In genomic region chr4:135317539-135317938, GRCm38 (mm10) we compare ENCODE assay signal across 9 mouse cellular contexts. TPM values are rescaled to one million over a fixed set of nuclear protein-coding genes. Genes with fewer than 3 reads are reported as not detected.
DNase-seq lines count a peak whose midpoint lies in the region; ATAC-seq lines count a peak whose summit lies in the region.
"Had no signal": no experiment of that assay in that cellular context is flagged by ENCODE, and none has a peak within 500 bp of the region (broad histone marks: within the 10 kb centered on the region; RNA-seq: fewer than 3 reads in every experiment).

No protein-coding gene starts in this region.

- no peak overlapping the region for H3K27ac ChIP-seq in forebrain, embryonic 16.5 days (ENCODE audit: low read length)
- H3K27ac ChIP-seq in forebrain, embryonic 13.5 days: no peak overlapping the region
- no peak overlapping the region for H3K27ac ChIP-seq in hindbrain, embryonic 13.5 days
- H3K27ac ChIP-seq in hindbrain, embryonic 10.5 days: no peak overlapping the region
- peak overlapping the region; percentile 39; the same call in 1 of the 2 replicates for H3K27ac ChIP-seq in midbrain, embryonic 13.5 days
- H3K27ac ChIP-seq in midbrain, embryonic 11.5 days (ENCODE audit: low read depth, low read length): no peak overlapping the region
- H3K27ac ChIP-seq: embryonic facial prominence, embryonic 12.5 days had no signal

- no peak for DNase-seq in hindbrain, embryonic 10.5 days (ENCODE audit: low spot score)
- DNase-seq in midbrain, embryonic 11.5 days (ENCODE audit: low spot score, missing footprints): no peak
- no peak for DNase-seq in right cerebral cortex, adult 18-20 months

- no peaks in the 10 kb centered on the region for H3K4me1 ChIP-seq in forebrain, embryonic 16.5 days (replicated peaks; ENCODE audit: control insufficient read depth, insufficient read depth, low read length)
- no peaks in the 10 kb centered on the region for H3K4me1 ChIP-seq in forebrain, embryonic 13.5 days
- H3K4me1 ChIP-seq in hindbrain, embryonic 13.5 days (replicated peaks): peaks cover 13% of the 10 kb centered on the region
- peaks cover 13% of the 10 kb centered on the region for H3K4me1 ChIP-seq in hindbrain, embryonic 10.5 days (replicated peaks)
- 0 out of 2 replicates have a peak, but pooled peaks cover 2% of the 10 kb centered on the region for H3K4me1 ChIP-seq in midbrain, embryonic 13.5 days (replicated peaks)
- H3K4me1 ChIP-seq in midbrain, embryonic 11.5 days (ENCODE audit: control insufficient read depth, insufficient read depth, low read length): no peaks in the 10 kb centered on the region

- WGBS in forebrain, embryonic 16.5 days: 69% methylated on average over 4 of the region's 4 CpGs
- 90% methylated on average over 4 of the region's 4 CpGs for WGBS in forebrain, embryonic 13.5 days
- 93% methylated on average over 4 of the region's 4 CpGs for WGBS in hindbrain, embryonic 13.5 days
- 95% methylated on average over 4 of the region's 4 CpGs for WGBS in hindbrain, embryonic 10.5 days
- 94% methylated on average over 4 of the region's 4 CpGs for WGBS in midbrain, embryonic 13.5 days
- 93% methylated on average over 4 of the region's 4 CpGs for WGBS in midbrain, embryonic 11.5 days

- H3K4me3 ChIP-seq in forebrain, embryonic 16.5 days (replicated peaks; ENCODE audit: low read length): no peak overlapping the region
- H3K4me3 ChIP-seq in forebrain, embryonic 13.5 days: no peak overlapping the region
- no peak overlapping the region for H3K4me3 ChIP-seq in hindbrain, embryonic 13.5 days
- no peak overlapping the region for H3K4me3 ChIP-seq in hindbrain, embryonic 10.5 days
- no peak overlapping the region for H3K4me3 ChIP-seq in midbrain, embryonic 13.5 days (replicated peaks)
- H3K4me3 ChIP-seq in midbrain, embryonic 11.5 days (ENCODE audit: low read depth, low read length): no peak overlapping the region
- H3K4me3 ChIP-seq: embryonic facial prominence, embryonic 12.5 days; erythroblast, embryonic 14.5 days had no signal

- no peaks in the 10 kb centered on the region for H3K9me3 ChIP-seq in forebrain, embryonic 16.5 days (ENCODE audit: control insufficient read depth, low read length)
- no peaks in the 10 kb centered on the region; the same call in 1 of the 2 replicates for H3K9me3 ChIP-seq in forebrain, embryonic 13.5 days (replicated peaks)
- H3K9me3 ChIP-seq in hindbrain, embryonic 13.5 days: no peaks in the 10 kb centered on the region
- H3K9me3 ChIP-seq in hindbrain, embryonic 10.5 days: peaks cover 11% of the 10 kb centered on the region
- no peaks in the 10 kb centered on the region for H3K9me3 ChIP-seq in midbrain, embryonic 13.5 days
- H3K9me3 ChIP-seq in midbrain, embryonic 11.5 days (ENCODE audit: control insufficient read depth, low read length): no peaks in the 10 kb centered on the region

- H3K4me2 ChIP-seq in forebrain, embryonic 16.5 days (ENCODE audit: low read length): no peak overlapping the region
- no peak overlapping the region for H3K4me2 ChIP-seq in forebrain, embryonic 13.5 days
- no peak overlapping the region for H3K4me2 ChIP-seq in hindbrain, embryonic 13.5 days
- H3K4me2 ChIP-seq in midbrain, embryonic 13.5 days (replicated peaks): no peak overlapping the region
- H3K4me2 ChIP-seq in midbrain, embryonic 11.5 days: no peak overlapping the region
- H3K4me2 ChIP-seq: embryonic facial prominence, embryonic 12.5 days had no signal

- no peaks in the 10 kb centered on the region for H3K27me3 ChIP-seq in forebrain, embryonic 16.5 days (replicated peaks; ENCODE audit: control insufficient read depth, insufficient read depth, low read length)
- no peaks in the 10 kb centered on the region for H3K27me3 ChIP-seq in forebrain, embryonic 13.5 days
- no peaks in the 10 kb centered on the region for H3K27me3 ChIP-seq in hindbrain, embryonic 13.5 days
- no peaks in the 10 kb centered on the region for H3K27me3 ChIP-seq in hindbrain, embryonic 10.5 days (ENCODE audit: insufficient read depth, poor library complexity, severe bottlenecking)
- no peaks in the 10 kb centered on the region for H3K27me3 ChIP-seq in midbrain, embryonic 13.5 days
- H3K27me3 ChIP-seq in midbrain, embryonic 11.5 days (ENCODE audit: control insufficient read depth, insufficient read depth, low read length): no peaks in the 10 kb centered on the region
- H3K27me3 ChIP-seq: embryonic facial prominence, embryonic 12.5 days had no signal

- ATAC-seq in forebrain, embryonic 16.5 days: peak; percentile 6; the same call in 1 of the 2 replicates
- no peak; the same call in 1 of the 2 replicates for ATAC-seq in forebrain, embryonic 13.5 days
- 0 out of 2 replicates have a peak, but pooled peaks have one; percentile 28 for ATAC-seq in hindbrain, embryonic 13.5 days (ENCODE audit: low FRiP score)
- peak; percentile 43 for ATAC-seq in midbrain, embryonic 13.5 days
- no peak for ATAC-seq in midbrain, embryonic 11.5 days (ENCODE audit: low FRiP score)

- H3K36me3 ChIP-seq in forebrain, embryonic 16.5 days (ENCODE audit: control insufficient read depth, insufficient read depth): peaks cover 22% of the 10 kb centered on the region
- peaks cover 81% of the 10 kb centered on the region for H3K36me3 ChIP-seq in forebrain, embryonic 13.5 days (ENCODE audit: poor library complexity, severe bottlenecking)
- peaks cover 75% of the 10 kb centered on the region for H3K36me3 ChIP-seq in hindbrain, embryonic 13.5 days
- peaks cover 84% of the 10 kb centered on the region for H3K36me3 ChIP-seq in hindbrain, embryonic 10.5 days
- peaks cover 75% of the 10 kb centered on the region for H3K36me3 ChIP-seq in midbrain, embryonic 13.5 days
- peaks cover 30% of the 10 kb centered on the region for H3K36me3 ChIP-seq in midbrain, embryonic 11.5 days (ENCODE audit: control insufficient read depth, insufficient read depth, low read length)

- no peak overlapping the region for H3K9ac ChIP-seq in forebrain, embryonic 16.5 days (replicated peaks; ENCODE audit: low read depth, low read length)
- no peak overlapping the region for H3K9ac ChIP-seq in forebrain, embryonic 13.5 days
- H3K9ac ChIP-seq in hindbrain, embryonic 13.5 days: no peak overlapping the region
- no peak overlapping the region; the same call in 1 of the 2 replicates for H3K9ac ChIP-seq in midbrain, embryonic 13.5 days (replicated peaks)
- H3K9ac ChIP-seq in midbrain, embryonic 11.5 days (ENCODE audit: low read length): no peak overlapping the region
- H3K9ac ChIP-seq: embryonic facial prominence, embryonic 12.5 days had no signal

RNA-seq across cellular contexts. Expression of gene Srrm1, which starts 35.6 kb away (rescaled TPM):
- polyA plus RNA-seq in forebrain, embryonic 16.5 days (2015; fragmentation: Nextera tagmentation; extraction: Ambion mirVana): 179 and 198 TPM in 2 replicates
- polyA plus RNA-seq in forebrain, embryonic 13.5 days (2015; fragmentation: Nextera tagmentation; extraction: Ambion mirVana): 250 and 261 TPM in 2 replicates
- polyA plus RNA-seq in hindbrain, embryonic 13.5 days (2015; fragmentation: Nextera tagmentation; extraction: Ambion mirVana): 215 and 220 TPM in 2 replicates
- polyA plus RNA-seq in hindbrain, embryonic 10.5 days (2016; fragmentation: Nextera tagmentation; extraction: Ambion mirVana): 219 and 225 TPM in 2 replicates
- 211 and 246 TPM in 2 replicates for polyA plus RNA-seq in midbrain, embryonic 13.5 days (2015; fragmentation: Nextera tagmentation; extraction: Ambion mirVana)
- 225 and 257 TPM in 2 replicates for polyA plus RNA-seq in midbrain, embryonic 11.5 days (2014; fragmentation: Nextera tagmentation; extraction: Ambion mirVana)

RNA-seq across cellular contexts. Expression of gene Clic4, which starts 44.9 kb away (rescaled TPM):
- 97.8 and 125 TPM in 2 replicates for polyA plus RNA-seq in forebrain, embryonic 16.5 days (2015; fragmentation: Nextera tagmentation; extraction: Ambion mirVana)
- 146 and 153 TPM in 2 replicates for polyA plus RNA-seq in forebrain, embryonic 13.5 days (2015; fragmentation: Nextera tagmentation; extraction: Ambion mirVana)
- polyA plus RNA-seq in hindbrain, embryonic 13.5 days (2015; fragmentation: Nextera tagmentation; extraction: Ambion mirVana): 83.5 and 84.7 TPM in 2 replicates
- polyA plus RNA-seq in hindbrain, embryonic 10.5 days (2016; fragmentation: Nextera tagmentation; extraction: Ambion mirVana): 184 and 220 TPM in 2 replicates
- polyA plus RNA-seq in midbrain, embryonic 13.5 days (2015; fragmentation: Nextera tagmentation; extraction: Ambion mirVana): 95.1 and 108 TPM in 2 replicates
- 168 and 173 TPM in 2 replicates for polyA plus RNA-seq in midbrain, embryonic 11.5 days (2014; fragmentation: Nextera tagmentation; extraction: Ambion mirVana)

Comparison
In these comparisons a context has a peak if more than half of its experiments do, and no peak if none do; other contexts are left out.
1. ATAC-seq: peak in forebrain, embryonic 16.5 days (single experiment), hindbrain, embryonic 13.5 days (single experiment) and midbrain, embryonic 13.5 days (single experiment); none in forebrain, embryonic 13.5 days (single experiment) and midbrain, embryonic 11.5 days (single experiment).